Mouse (Mus musculus) CD8-positive naive resting alpha-beta T cell, adult 57 days (primary cell): ENCODE results near the gene Gpr137b. TPM values are rescaled to one million over a fixed set of nuclear protein-coding genes. Genes with fewer than 3 reads are reported as not detected.

ENCODE experiments used
- total RNA-seq: library from RNA; stranded (reverse); gene quantifications from one replicate; pipeline ENCODE4 v1.2.4, GENCODE M21; 2023

Gpr137b gene
- 4.1 TPM for total RNA-seq

GRCm38 (mm10) chr13:13393228-13394095 lies at the start of gene Gpr137b:
Gpr137b (minus strand) TSS chr13:13394014.

GRCm38 (mm10) chr13:13437460-13438015 lies 43.7 kb upstream of the Gpr137b start, which contains the start of gene Nid1:
Nid1 (plus strand) TSS chr13:13437551.

Other genes with a start within 250 kb of the Gpr137b start
- not detected for gene Prl2c5, start 211.3 kb downstream of the Gpr137b start, total RNA-seq
- 1.7 TPM for gene Nid1, start 43.5 kb upstream of the Gpr137b start, total RNA-seq
- 88.3 TPM for gene Lyst, start 196.4 kb upstream of the Gpr137b start, total RNA-seq